Mouse (Mus musculus) thymus, postnatal 25 days (tissue): ENCODE results near the gene Ece2.
A peak's percentile ranks its signal among the peaks of the same experiment; 100 is the strongest.
"Not testable (repeated sequence)": the region's sequence is repeated elsewhere in the genome, so short reads cannot be mapped to it uniquely, and the experiment has no call there.

Experiments
- DNase-seq: peaks from one replicate; pipeline ENCODE4 v3.0.0; 2022

Gene Ece2

GRCm38 (mm10) chr16:20623211-20623610 lies 6.4 kb upstream of the Ece2 start:
- no peak for DNase-seq

- DNase-seq = no peak
These were observed 697 bp upstream of the Ece2 start for GRCm38 (mm10) chr16:20628871-20629391.

GRCm38 (mm10) chr16:20637410-20637809 lies 7.8 kb downstream of the Ece2 start:
- no peak for DNase-seq

GRCm38 (mm10) chr16:20638367-20638766 lies 8.7 kb downstream of the Ece2 start:
- no peak for DNase-seq

GRCm38 (mm10) chr16:20642161-20642560 lies 12.5 kb downstream of the Ece2 start:
- DNase-seq = peak; percentile 64

- no peak for DNase-seq
These were observed 14.3 kb downstream of the Ece2 start for GRCm38 (mm10) chr16:20643911-20644310.

GRCm38 (mm10) chr16:20651076-20651946 lies 21.7 kb downstream of the Ece2 start, which contains the start of gene Psmd2:
Gene Psmd2, plus strand, starts transcription at chr16:20651652.
- peak; percentile 95 for DNase-seq

- no peak for DNase-seq
These were observed 22.3 kb downstream of the Ece2 start for GRCm38 (mm10) chr16:20651947-20652310.

GRCm38 (mm10) chr16:20653315-20653714 lies 23.7 kb downstream of the Ece2 start:
- no peak for DNase-seq

GRCm38 (mm10) chr16:20657661-20658060 lies 28.0 kb downstream of the Ece2 start:
- DNase-seq = no peak

GRCm38 (mm10) chr16:20668013-20668412 lies 38.4 kb downstream of the Ece2 start, which contains the start of gene Eif4g1:
Gene Eif4g1, plus strand, starts transcription at chr16:20668313.
- DNase-seq = not testable (repeated sequence)

- DNase-seq = no peak
These were observed 40.7 kb downstream of the Ece2 start for GRCm38 (mm10) chr16:20670291-20670690.

GRCm38 (mm10) chr16:20671886-20672285 lies 42.3 kb downstream of the Ece2 start:
- no peak for DNase-seq

- DNase-seq = peak; percentile 96
These were observed 42.9 kb downstream of the Ece2 start for GRCm38 (mm10) chr16:20672500-20672902.

- peak; percentile 59 for DNase-seq
These were observed 43.5 kb downstream of the Ece2 start for GRCm38 (mm10) chr16:20672965-20673705.

- DNase-seq = peak; percentile 39
These were observed 44.2 kb downstream of the Ece2 start for GRCm38 (mm10) chr16:20673706-20674303.

GRCm38 (mm10) chr16:20675213-20675612 lies 45.6 kb downstream of the Ece2 start:
- no peak for DNase-seq

GRCm38 (mm10) chr16:20676702-20677101 lies 47.1 kb downstream of the Ece2 start:
- DNase-seq = no peak

GRCm38 (mm10) chr16:20677380-20677779 lies 47.8 kb downstream of the Ece2 start:
- DNase-seq = no peak

GRCm38 (mm10) chr16:20677974-20678675 lies 48.5 kb downstream of the Ece2 start:
- no peak for DNase-seq

- no peak for DNase-seq
These were observed 61.1 kb downstream of the Ece2 start for GRCm38 (mm10) chr16:20690774-20691173.

- DNase-seq = no peak
These were observed 62.0 kb downstream of the Ece2 start for GRCm38 (mm10) chr16:20691617-20692016.
